Mouse (Mus musculus) spleen, adult 2 months (tissue): ENCODE measurements around the gene AI481877. TPM values are rescaled to one million over a fixed set of nuclear protein-coding genes. Genes with fewer than 3 reads are reported as not detected.
A peak's percentile ranks its signal among the peaks of the same experiment; 100 is the strongest.

Experiments used
- DNase-seq, 2 experiments: peaks; one replicate each; pipeline versions ENCODE4 v3.0.0 to v3.0.0-alpha.2; 2012 to 2021; ENCODE audit warnings: low spot score in 2 of 2, low read depth in 1 of 2
- H3K27ac ChIP-seq: fragments of 200-500 bp; 2 replicates; pipeline ENCODE4 v1.5.1; 2012; ENCODE audit warnings: low read length, inconsistent platforms; ENCODE audit not compliant: insufficient read depth
- H3K27me3 ChIP-seq: fragments of 200-500 bp; 2 replicates; pipeline ENCODE4 v1.6.1; 2012; ENCODE audit warnings: mild to moderate bottlenecking, moderate library complexity, low read length, inconsistent platforms; ENCODE audit not compliant: control insufficient read depth, insufficient read depth
- H3K36me3 ChIP-seq: fragments of 200-500 bp; 2 replicates; pipeline ENCODE4 v1.6.1; 2012; ENCODE audit warnings: mild to moderate bottlenecking, low read length, inconsistent platforms; ENCODE audit not compliant: control insufficient read depth, insufficient read depth
- H3K4me1 ChIP-seq: fragments of 200-500 bp; 2 replicates; pipeline ENCODE4 v1.6.1; 2011; ENCODE audit warnings: inconsistent platforms; ENCODE audit not compliant: control insufficient read depth, insufficient read depth, insufficient read length
- H3K4me3 ChIP-seq: fragments of 200-500 bp; 2 replicates; pipeline ENCODE4 v1.5.1; 2011; ENCODE audit warnings: mild to moderate bottlenecking, inconsistent platforms; ENCODE audit not compliant: insufficient read depth, insufficient read length; ENCODE audit errors: extremely low read depth
- CTCF ChIP-seq: fragments of 200-500 bp; IDR thresholded peaks from 2 replicates; pipeline ENCODE4 v1.5.1; 2011; ENCODE audit warnings: mild to moderate bottlenecking, inconsistent platforms; ENCODE audit not compliant: insufficient read depth, insufficient read length, insufficient replicate concordance; ENCODE audit errors: extremely low read depth
- POLR2A ChIP-seq: fragments of 200-500 bp; IDR thresholded peaks from 2 replicates; pipeline ENCODE4 v1.6.1; 2011; ENCODE audit warnings: low read depth, low read length, inconsistent platforms
- WGBS: fragments of 180-500 bp; shearing (Covaris S2); methylation state at CpG from one replicate; pipeline ENCODE4 v1.1.7; 2018; 5-methylcytosine and 5-hydroxymethylcytosine counted together
- polyA plus RNA-seq: library from polyadenylated mRNA; depleted of rRNA; stranded (reverse); fragments of >200 nt; gene quantifications from 2 replicates; pipeline ENCODE4 v1.2.3, GENCODE M21; 2012

The AI481877 gene
- polyA plus RNA-seq, 1 experiment = not detected

DNA sequence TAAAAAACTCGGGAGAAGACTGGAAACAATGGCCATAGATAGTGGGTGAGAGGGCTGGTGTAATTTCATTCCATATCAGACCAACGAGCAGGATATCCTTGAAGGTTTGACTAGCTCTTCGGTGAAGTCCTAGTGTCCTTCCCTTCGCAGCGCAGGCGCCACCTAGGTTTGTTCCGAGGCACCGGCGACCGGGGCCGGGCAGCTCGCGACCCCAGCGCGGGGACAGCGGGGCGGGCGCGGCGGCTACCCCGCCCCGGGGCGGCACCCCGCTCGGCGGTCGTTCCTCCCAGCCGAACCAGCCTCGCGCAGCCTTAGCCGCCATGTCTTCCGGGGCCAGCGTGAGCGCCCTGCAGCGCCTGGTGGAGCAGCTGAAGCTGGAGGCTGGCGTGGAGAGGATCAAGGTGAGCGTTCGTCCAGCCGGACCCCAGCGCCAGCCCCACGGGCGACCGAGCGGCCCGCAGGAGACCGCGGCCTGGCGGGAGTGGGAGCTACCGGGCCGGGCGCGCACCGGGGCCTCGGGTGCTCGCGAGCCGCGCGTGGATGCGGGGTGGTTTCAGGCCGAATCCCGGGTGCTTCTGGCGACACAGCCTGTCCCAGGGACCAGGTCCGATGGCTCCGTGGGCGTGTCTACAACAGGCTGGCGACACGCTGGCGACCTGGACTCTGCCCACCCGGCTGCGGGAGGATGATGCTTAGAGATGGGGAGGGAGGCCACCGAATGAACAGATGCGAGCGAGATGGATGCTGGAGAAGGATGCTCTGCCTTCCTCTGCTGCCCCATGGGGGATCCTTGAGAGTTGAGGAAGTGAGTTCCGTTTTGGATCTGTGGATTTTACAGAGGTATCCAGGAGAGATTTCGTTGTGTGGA is 103.6 kb downstream of the AI481877 start, which contains the start of gene Gng10:
Gene Gng10 (plus strand): TSS at position 171 of the 868 bp plus-strand sequence.
- Histone ChIP-seq H3K4me1 (peaks cover 4% of the 10 kb centered on the region), H3K27ac (peak within 1 kb of the TSS; percentile 55), H3K27me3 (no peaks in the 10 kb centered on the region), H3K4me3 (peak within 1 kb of the TSS; percentile 72), H3K36me3 (peaks cover 2% of the 10 kb centered on the region; the same call in 1 of the 2 replicates)
- DNase-seq = peak in 1 of 2 experiments; percentile 60
- WGBS = 14% methylated on average over 76 of the region's 76 CpGs
- TF ChIP-seq CTCF = no peak
- TF ChIP-seq POLR2A = no peak; the same call in 1 of the 2 replicates

DNA sequence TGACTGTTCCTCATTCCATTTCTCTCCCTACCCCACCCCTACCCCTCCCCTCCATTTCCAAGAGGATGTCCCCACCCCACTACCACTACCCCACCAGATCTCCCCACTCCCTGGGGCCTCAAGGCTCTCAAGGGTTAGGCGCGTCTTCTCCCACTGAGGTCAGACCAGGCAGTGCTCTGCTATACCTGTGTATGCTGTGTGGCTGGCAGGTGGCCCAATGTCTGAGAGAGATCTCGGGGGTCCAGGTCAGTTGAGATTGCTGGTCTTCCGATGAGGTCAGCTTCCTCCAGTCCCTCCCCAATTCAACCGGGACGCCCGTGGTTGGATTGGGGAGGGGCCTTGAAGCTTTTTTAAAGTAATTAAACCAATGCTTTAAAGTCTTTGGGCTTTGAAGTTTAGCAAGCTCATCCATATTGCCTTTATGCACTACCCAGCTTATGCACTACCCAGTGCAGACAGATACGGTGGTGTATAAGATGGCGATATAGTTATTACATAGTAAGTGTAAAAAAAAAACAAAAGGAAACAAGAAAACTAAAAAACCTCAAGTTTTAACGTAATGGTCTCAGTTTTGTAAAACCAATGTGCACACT is 104.4 kb downstream of the AI481877 start:
- TF ChIP-seq POLR2A = no peak
- no peak for TF ChIP-seq CTCF
- H3K27ac ChIP-seq = no peak overlapping the region
- peak overlapping the region; percentile 72; the same call in 1 of the 2 replicates for H3K4me3 ChIP-seq
- H3K4me1 ChIP-seq = peaks cover 3% of the 10 kb centered on the region; the same call in 1 of the 2 replicates
- WGBS = 79% methylated on average over 10 of the region's 10 CpGs
- H3K36me3 ChIP-seq = no peaks in the 10 kb centered on the region
- no peak for DNase-seq
- H3K27me3 ChIP-seq = no peaks in the 10 kb centered on the region

DNA sequence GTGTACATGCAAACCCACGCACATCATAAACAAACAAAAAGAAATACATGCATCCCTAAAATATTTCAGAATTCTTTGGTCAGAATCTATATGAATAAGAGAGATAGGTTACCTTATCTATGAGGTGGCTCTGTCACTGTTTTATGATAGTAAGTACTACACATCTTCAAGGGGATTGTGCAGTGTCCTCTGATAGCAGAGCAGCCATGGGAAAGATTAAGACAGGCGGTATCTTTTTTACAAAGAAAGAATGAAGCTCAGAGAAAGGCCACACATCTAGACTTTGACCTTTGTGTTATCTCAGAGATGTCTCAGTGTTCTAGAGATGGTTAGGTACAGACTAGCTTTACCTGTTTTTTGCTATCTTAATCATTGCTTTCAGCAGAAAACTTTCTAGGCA is 121.9 kb downstream of the AI481877 start:
- no peak overlapping the region for H3K27ac ChIP-seq
- no peak for TF ChIP-seq POLR2A
- no peak for TF ChIP-seq CTCF
- no peak for DNase-seq
- no peaks in the 10 kb centered on the region for H3K4me1 ChIP-seq
- 82% methylated on average over 2 of the region's 2 CpGs for WGBS
- H3K36me3 ChIP-seq = peaks cover 12% of the 10 kb centered on the region
- H3K27me3 ChIP-seq = no peaks in the 10 kb centered on the region
- no peak overlapping the region for H3K4me3 ChIP-seq

GRCm38 (mm10) chr4:59015181-59015580 is 123.6 kb downstream of the AI481877 start:
- DNase-seq = no peak
- Histone ChIP-seq H3K27me3 (no peaks in the 10 kb centered on the region), H3K27ac (no peak overlapping the region), H3K4me1 (peaks cover 1% of the 10 kb centered on the region; the same call in 1 of the 2 replicates), H3K36me3 (peaks cover 7% of the 10 kb centered on the region), H3K4me3 (no peak overlapping the region)
- no peak for TF ChIP-seq POLR2A
- no peak for TF ChIP-seq CTCF
- WGBS = 90% methylated on average over 3 of the region's 3 CpGs

DNA sequence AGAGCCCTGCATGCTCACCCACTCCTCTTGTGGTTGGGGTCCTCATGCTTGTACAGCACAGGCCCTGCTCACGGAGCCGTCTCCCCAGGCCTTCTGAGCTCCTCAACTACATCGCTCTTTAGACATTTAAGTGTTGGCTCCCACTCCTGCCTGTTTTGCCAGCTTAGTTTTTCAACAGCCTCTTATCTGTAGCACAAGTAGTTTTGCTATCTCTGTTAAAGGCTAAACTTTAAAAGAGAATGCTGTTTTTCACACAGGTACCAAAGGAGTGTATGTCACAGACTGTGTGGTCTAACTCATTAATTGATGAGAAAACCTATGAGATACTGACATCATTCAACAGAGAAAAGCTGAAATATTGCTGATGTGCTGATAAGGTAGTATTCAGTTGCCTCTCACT is 127.3 kb downstream of the AI481877 start:
- Histone ChIP-seq H3K27me3 (no peaks in the 10 kb centered on the region), H3K36me3 (peaks cover 2% of the 10 kb centered on the region; the same call in 1 of the 2 replicates), H3K4me3 (no peak overlapping the region), H3K27ac (no peak overlapping the region), H3K4me1 (peaks cover 10% of the 10 kb centered on the region; the same call in 1 of the 2 replicates)
- no peak for TF ChIP-seq POLR2A
- TF ChIP-seq CTCF = no peak
- DNase-seq = no peak
- 81% methylated on average over 3 of the region's 3 CpGs for WGBS

DNA sequence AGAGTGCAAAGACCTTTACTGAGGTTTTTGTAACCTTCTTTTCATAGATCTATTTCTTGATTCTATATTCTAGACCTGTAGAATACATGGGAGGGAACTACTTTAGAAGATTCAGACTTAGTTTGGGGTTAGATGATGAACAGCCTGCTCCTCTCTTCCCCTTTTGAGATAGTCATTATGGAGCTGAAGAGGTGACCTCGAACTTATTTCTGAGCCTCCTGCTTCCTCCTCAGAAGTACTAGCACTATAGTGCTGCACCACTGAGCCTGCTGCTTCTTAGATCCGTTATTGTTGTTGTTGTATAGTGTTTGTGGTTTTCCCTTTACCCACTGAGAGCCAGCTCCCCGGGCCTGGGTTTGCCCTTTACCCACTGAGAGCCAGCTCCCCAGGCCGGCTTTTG is 129.1 kb downstream of the AI481877 start:
- Histone ChIP-seq H3K27ac (peak overlapping the region; percentile 49; the same call in 1 of the 2 replicates), H3K4me3 (no peak overlapping the region), H3K27me3 (no peaks in the 10 kb centered on the region), H3K36me3 (no peaks in the 10 kb centered on the region), H3K4me1 (peaks cover 11% of the 10 kb centered on the region; the same call in 1 of the 2 replicates)
- TF ChIP-seq POLR2A (no peak), CTCF (no peak)
- no peak for DNase-seq
- WGBS = 16% methylated on average over 4 of the region's 4 CpGs
